Mouse (Mus musculus) midbrain, embryonic 16.5 days (tissue): ENCODE results near the gene Hlcs. TPM values are rescaled to one million over a fixed set of nuclear protein-coding genes. Genes with fewer than 3 reads are reported as not detected.
A peak's percentile ranks its signal among the peaks of the same experiment; 100 is the strongest.

Experiments
- ATAC-seq: fragments of 200-750 bp; cut with Nextera tagmentation; 2 replicates; pipeline ENCODE4 v1.8.0; 2017; ENCODE audit warnings: moderate TSS enrichment
- H3K27ac ChIP-seq: fragments of 300-500 bp; sonication (generic); 2 replicates; pipeline ENCODE4 v1.5.1; 2014; ENCODE audit warnings: mild to moderate bottlenecking, low read length, mixed read lengths
- H3K27me3 ChIP-seq: fragments of 300-500 bp; sonication (generic); 2 replicates; pipeline ENCODE4 v1.6.1; 2014; ENCODE audit warnings: low read depth, low read length, mixed read lengths; ENCODE audit not compliant: control insufficient read depth, insufficient read depth
- H3K36me3 ChIP-seq: fragments of 300-500 bp; sonication (generic); 2 replicates; pipeline ENCODE4 v1.6.1; 2014; ENCODE audit warnings: mild to moderate bottlenecking, low read length, moderate library complexity, mixed read lengths; ENCODE audit not compliant: control insufficient read depth, insufficient read depth
- H3K4me1 ChIP-seq: fragments of 300-500 bp; sonication (generic); 2 replicates; pipeline ENCODE4 v1.6.1; 2014; ENCODE audit warnings: mild to moderate bottlenecking, low read length, mixed read lengths; ENCODE audit not compliant: control insufficient read depth, insufficient read depth
- H3K4me2 ChIP-seq: fragments of 300-500 bp; sonication (generic); 2 replicates; pipeline ENCODE4 v1.6.1; 2014; ENCODE audit warnings: mild to moderate bottlenecking, low read length, mixed read lengths
- H3K4me3 ChIP-seq: fragments of 300-500 bp; sonication (generic); 2 replicates; pipeline ENCODE4 v1.5.1; 2014; ENCODE audit warnings: low read depth, mild to moderate bottlenecking, low read length, moderate library complexity, mixed read lengths
- H3K9ac ChIP-seq: fragments of 300-500 bp; sonication (generic); 2 replicates; pipeline ENCODE4 v1.6.1; 2014; ENCODE audit warnings: low read depth, low read length, mixed read lengths
- H3K9me3 ChIP-seq: fragments of 300-500 bp; sonication (generic); replicated peaks from 2 replicates; pipeline ENCODE4 v1.6.1; 2014; ENCODE audit warnings: mild to moderate bottlenecking, low read length, mixed read lengths; ENCODE audit not compliant: control insufficient read depth, poor library complexity, severe bottlenecking
- WGBS: fragments of 180-500 bp; shearing (Covaris S2); extraction: QIAGEN DNeasy Blood & Tissue Kit; methylation state at CpG from one replicate; pipeline ENCODE4 v1.1.7; 2014; 5-methylcytosine and 5-hydroxymethylcytosine counted together
- polyA plus RNA-seq: library from polyadenylated mRNA; unstranded; fragments of >200 nt; fragmentation: Nextera tagmentation; extraction: Ambion mirVana; gene quantifications from 2 replicates; pipeline ENCODE4 v1.2.1, GENCODE M21; 2015

Hlcs gene
- polyA plus RNA-seq, 1 experiment from 2014 or later: 8.6 TPM

DNA sequence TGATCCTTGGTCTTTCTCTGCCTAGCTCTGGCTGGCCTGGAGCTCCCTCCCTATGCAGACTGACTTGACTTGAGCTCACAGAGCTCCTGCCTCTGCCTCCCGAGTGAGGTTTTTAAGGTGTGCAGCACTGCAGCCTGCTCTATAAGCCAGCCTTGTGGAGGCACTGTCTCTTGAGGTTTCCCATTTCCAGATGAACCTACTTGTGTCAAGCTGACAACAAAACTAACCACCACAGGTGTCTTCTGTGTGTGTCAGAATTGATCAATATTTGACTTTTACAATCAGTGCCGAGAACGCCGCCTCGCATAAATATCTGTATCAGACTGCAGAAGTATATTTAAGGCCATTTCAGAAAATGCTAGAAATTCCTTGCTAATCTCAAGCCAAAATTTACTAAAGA lies 1.3 kb upstream of the Hlcs start:
- peaks cover 16% of the 10 kb centered on the region for H3K4me1 ChIP-seq
- no peak overlapping the region for H3K4me2 ChIP-seq
- 92% methylated on average over 5 of the region's 5 CpGs for WGBS
- H3K4me3 ChIP-seq: no peak overlapping the region
- no peak overlapping the region; the same call in 1 of the 2 replicates for H3K27ac ChIP-seq
- no peak for ATAC-seq
- no peak overlapping the region for H3K9ac ChIP-seq
- no peaks in the 10 kb centered on the region for H3K27me3 ChIP-seq
- no peaks in the 10 kb centered on the region for H3K36me3 ChIP-seq
- H3K9me3 ChIP-seq: no peaks in the 10 kb centered on the region

DNA sequence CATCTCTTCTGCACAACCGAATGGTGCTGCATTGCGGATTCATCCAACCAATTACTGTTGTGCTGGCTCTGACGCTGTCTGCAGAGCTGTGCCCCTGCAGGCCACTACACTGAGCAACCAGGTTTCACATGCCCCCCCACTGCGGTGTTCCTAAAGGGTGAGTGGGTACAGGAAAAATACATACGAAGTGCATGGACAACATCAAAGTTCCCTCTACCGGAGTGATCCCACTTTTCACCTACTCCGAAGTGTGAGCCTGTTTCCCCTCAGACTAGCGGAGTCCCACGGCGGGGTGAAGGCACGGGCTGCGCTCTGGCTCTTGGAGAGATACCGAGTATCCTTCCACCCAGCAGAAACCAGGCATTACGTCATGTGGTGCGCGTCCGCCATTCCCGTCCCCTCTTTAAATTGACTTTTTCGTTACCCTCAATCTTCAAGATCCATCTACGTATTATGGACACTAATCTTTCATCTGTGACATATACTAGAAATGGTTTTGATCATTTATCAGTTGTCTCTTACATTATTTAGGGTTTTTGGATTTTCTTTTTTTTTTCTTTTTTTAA lies 625 bp downstream of the Hlcs start:
- Histone ChIP-seq H3K4me1 (peaks cover 16% of the 10 kb centered on the region), H3K9me3 (no peaks in the 10 kb centered on the region), H3K4me2 (peak overlapping the region; percentile 48), H3K27ac (peak overlapping the region; percentile 100), H3K36me3 (no peaks in the 10 kb centered on the region), H3K9ac (peak overlapping the region; percentile 73), H3K27me3 (no peaks in the 10 kb centered on the region), H3K4me3 (peak overlapping the region; percentile 64)
- ATAC-seq: peak; percentile 94
- WGBS: under 1% methylated on average over 20 of the region's 20 CpGs

DNA sequence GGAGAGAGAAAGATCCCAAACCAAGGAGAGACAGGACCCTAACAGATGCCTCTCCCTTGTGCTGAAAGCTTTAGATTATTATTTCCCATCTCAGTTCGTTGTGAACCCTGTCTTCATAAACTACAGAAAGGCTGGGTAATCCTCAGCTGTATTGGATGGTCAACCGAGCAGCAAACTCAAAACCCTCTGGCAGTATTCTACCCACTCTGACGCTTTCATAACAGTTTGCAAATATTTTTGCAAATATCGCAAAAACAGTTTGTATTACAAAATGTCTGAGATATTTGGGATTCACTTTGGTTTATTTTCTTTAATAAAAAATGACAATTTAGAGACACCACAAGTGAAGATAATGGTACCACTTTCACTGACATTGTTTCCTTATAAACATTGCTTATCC lies 1.4 kb downstream of the Hlcs start:
- WGBS: 59% methylated on average over 4 of the region's 4 CpGs

DNA sequence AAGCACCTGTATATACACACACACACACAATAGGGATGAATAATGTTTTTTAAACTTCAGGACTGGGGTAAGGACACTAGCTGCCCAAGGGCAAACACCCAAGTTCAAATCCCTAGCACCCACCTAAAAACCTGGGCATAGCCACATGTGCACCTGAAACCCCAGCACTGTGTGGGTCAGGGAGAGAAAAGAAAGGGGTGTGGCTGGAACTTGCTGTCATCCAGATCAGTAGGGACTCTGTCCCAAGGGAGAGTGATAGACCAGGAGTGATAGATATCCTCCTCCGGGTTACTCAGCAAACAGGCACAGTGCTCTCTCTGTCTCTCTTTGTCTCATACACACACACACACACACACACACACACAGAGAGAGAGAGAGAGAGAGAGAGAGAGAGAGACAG lies 2.0 kb downstream of the Hlcs start:
- Histone ChIP-seq H3K4me2 (peak overlapping the region; percentile 48), H3K4me1 (peaks cover 20% of the 10 kb centered on the region), H3K4me3 (no peak overlapping the region), H3K27ac (peak overlapping the region; percentile 100), H3K9ac (peak overlapping the region; percentile 39; the same call in 1 of the 2 replicates), H3K36me3 (no peaks in the 10 kb centered on the region), H3K27me3 (no peaks in the 10 kb centered on the region), H3K9me3 (no peaks in the 10 kb centered on the region)
- no peak for ATAC-seq
- WGBS: 63% methylated on average over 1 of the region's 1 CpGs

More for the DNA sequence above, 1.4 kb downstream of the Hlcs start:
- H3K4me1 ChIP-seq: peaks cover 20% of the 10 kb centered on the region
- H3K4me3 ChIP-seq: peak overlapping the region; percentile 64
- peak overlapping the region; percentile 39; the same call in 1 of the 2 replicates for H3K9ac ChIP-seq
- H3K36me3 ChIP-seq: no peaks in the 10 kb centered on the region
- ATAC-seq: no peak
- no peaks in the 10 kb centered on the region for H3K9me3 ChIP-seq
- peak overlapping the region; percentile 48 for H3K4me2 ChIP-seq
- H3K27ac ChIP-seq: peak overlapping the region; percentile 100
- no peaks in the 10 kb centered on the region for H3K27me3 ChIP-seq

DNA sequence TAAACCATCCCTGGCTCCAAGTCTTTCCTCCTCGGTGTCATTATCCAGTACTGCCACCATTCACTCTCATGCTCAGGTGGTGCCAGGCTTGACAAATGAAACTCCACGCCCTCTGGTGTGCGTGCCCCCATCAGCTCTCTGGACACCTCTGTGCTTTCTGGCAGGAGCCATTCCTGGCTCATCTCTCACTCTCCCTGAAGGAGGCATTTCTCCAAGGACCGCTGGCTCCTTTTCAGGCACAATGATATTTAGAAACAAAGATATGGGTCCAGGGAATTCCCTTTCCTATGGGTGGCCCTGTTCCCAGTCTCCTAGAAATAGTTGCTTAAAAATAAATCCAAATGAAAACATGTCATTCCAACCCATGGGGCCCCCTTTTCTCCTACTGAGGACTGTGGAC lies 4.3 kb downstream of the Hlcs start:
- H3K27me3 ChIP-seq: no peaks in the 10 kb centered on the region
- no peak for ATAC-seq
- no peak overlapping the region for H3K9ac ChIP-seq
- no peaks in the 10 kb centered on the region; the same call in 1 of the 2 replicates for H3K9me3 ChIP-seq
- no peak overlapping the region for H3K4me3 ChIP-seq
- no peak overlapping the region for H3K4me2 ChIP-seq
- WGBS: 85% methylated on average over 4 of the region's 4 CpGs
- no peak overlapping the region for H3K27ac ChIP-seq
- peaks cover 20% of the 10 kb centered on the region for H3K4me1 ChIP-seq
- H3K36me3 ChIP-seq: no peaks in the 10 kb centered on the region

DNA sequence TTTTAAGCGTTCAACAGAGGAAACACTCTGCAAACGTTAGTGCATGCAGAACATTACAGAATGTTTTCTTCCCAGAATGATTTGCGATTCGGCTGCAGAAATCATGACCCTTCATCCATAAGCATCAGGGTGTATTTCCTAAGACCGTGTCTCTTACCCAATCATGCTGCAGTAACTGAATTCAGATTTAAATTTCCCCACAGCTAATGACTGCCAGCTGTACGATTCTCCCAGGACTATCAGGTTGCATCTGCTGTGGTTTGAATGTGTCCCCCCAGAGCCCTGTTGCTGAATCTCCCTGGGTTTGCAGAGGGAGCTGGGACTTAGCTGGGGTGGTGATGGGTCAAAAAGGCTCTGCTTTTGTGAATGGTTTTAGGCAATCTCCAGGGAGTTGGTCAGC lies 5.4 kb downstream of the Hlcs start:
- Histone ChIP-seq H3K4me1 (peaks cover 18% of the 10 kb centered on the region), H3K9me3 (no peaks in the 10 kb centered on the region; the same call in 1 of the 2 replicates), H3K36me3 (no peaks in the 10 kb centered on the region), H3K4me3 (no peak overlapping the region), H3K27me3 (no peaks in the 10 kb centered on the region), H3K4me2 (no peak overlapping the region), H3K27ac (peak overlapping the region; percentile 38; the same call in 1 of the 2 replicates), H3K9ac (no peak overlapping the region)
- 49% methylated on average over 6 of the region's 6 CpGs for WGBS
- no peak for ATAC-seq

DNA sequence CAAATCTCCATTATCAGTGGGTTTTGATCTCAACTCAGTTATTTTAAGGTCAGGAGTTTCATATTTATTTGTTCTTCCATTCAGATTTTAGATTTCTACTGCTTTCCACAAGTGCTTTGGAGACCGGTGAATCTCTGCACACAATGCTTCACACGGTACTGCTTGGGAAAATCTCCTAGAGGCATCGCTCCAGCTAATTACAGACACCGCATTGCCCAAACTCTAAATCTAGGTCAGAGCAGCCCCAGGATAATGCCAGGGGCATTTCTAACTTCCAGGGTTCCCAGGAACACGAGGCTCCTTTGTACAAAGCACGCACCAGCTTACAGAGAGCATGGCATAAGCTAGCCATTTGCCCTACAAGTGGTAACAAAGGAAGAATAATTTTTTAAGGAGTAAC lies 5.8 kb downstream of the Hlcs start:
- H3K27ac ChIP-seq: no peak overlapping the region; the same call in 1 of the 2 replicates
- H3K27me3 ChIP-seq: no peaks in the 10 kb centered on the region
- ATAC-seq: no peak
- H3K36me3 ChIP-seq: no peaks in the 10 kb centered on the region
- H3K4me1 ChIP-seq: peaks cover 20% of the 10 kb centered on the region
- no peak overlapping the region for H3K9ac ChIP-seq
- 51% methylated on average over 6 of the region's 6 CpGs for WGBS
- no peak overlapping the region for H3K4me3 ChIP-seq
- no peaks in the 10 kb centered on the region; the same call in 1 of the 2 replicates for H3K9me3 ChIP-seq
- no peak overlapping the region for H3K4me2 ChIP-seq

DNA sequence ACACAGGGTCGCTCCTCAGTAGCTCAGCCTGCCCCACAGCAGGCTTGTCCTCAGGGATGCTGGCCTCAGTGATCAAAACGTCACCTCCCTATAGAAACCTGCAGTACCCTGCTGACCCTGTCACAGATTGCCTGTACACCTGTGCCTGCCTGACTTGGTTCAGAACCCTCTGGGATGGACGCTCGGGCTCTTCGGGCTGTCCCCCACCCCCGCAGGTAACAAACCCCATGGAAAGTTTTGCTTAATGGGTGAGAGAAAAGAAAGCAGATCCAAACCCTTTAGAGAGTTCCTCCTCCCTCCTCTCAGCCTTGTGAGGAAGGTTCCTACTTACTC lies 10.2 kb downstream of the Hlcs start:
- Histone ChIP-seq H3K4me1 (peaks cover 13% of the 10 kb centered on the region), H3K9ac (peak overlapping the region; percentile 63), H3K27ac (peak overlapping the region; percentile 71), H3K4me2 (peak overlapping the region; percentile 68), H3K36me3 (no peaks in the 10 kb centered on the region), H3K9me3 (no peaks in the 10 kb centered on the region; the same call in 1 of the 2 replicates), H3K4me3 (peak overlapping the region; percentile 31), H3K27me3 (no peaks in the 10 kb centered on the region)
- no peak for ATAC-seq
- WGBS: 20% methylated on average over 6 of the region's 6 CpGs

DNA sequence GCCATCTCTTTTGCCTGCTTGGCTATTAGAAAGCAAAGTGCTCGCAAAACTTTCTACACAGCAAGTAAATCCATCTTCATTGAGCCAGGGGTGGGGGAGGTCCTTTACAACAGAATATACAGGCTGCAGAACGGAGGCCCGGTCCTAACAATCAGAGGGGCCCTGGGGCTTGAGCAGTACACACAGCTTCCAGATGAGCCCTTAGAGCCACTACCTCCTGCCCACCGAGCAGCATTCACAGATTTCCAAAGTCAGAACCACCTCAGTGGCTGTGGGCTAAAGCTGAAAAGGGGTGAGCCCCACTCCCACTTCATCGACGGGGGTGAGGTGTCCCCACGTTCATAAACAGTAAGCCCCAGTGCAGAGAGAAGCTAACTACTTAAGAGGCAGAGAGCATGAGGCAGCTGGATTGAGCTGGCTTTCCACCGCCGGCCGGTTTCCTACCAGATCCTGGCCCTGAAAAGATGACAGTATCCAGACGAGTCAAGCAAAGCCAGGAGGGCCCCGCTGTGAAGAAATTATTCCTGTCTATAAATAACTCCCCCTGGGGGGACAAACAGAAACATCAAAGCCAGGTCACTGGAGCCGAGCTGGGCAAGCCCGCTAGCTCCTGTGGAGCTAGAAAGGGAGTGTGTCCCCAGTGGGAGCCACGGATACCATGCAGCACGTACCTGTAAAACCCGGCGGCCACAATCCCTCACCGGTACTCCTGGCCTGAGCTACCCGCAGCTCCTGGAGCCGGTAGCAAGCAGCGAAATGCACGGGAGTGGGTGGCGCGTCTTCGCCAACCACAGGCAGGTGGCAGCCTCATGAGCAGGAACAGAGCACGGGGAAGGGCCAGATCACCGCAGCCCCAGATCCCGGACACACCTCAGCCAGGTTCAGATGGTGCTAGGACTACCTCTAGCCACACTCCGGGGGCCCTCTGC lies 10.8 kb downstream of the Hlcs start:
- Histone ChIP-seq H3K9me3 (no peaks in the 10 kb centered on the region; the same call in 1 of the 2 replicates), H3K27ac (peak overlapping the region; percentile 71), H3K36me3 (no peaks in the 10 kb centered on the region), H3K4me1 (peaks cover 11% of the 10 kb centered on the region), H3K9ac (peak overlapping the region; percentile 63), H3K4me2 (peak overlapping the region; percentile 68), H3K4me3 (peak overlapping the region; percentile 31), H3K27me3 (no peaks in the 10 kb centered on the region)
- peak; percentile 83 for ATAC-seq
- WGBS: 9% methylated on average over 30 of the region's 30 CpGs
